Mouse (Mus musculus): ENCODE data around the gene Fam69b. TPM values are rescaled to one million over a fixed set of nuclear protein-coding genes. Genes with fewer than 3 reads are reported as not detected.

Fam69b gene
- polyA plus RNA-seq, 1 experiment from 2014 or later = 30.0 TPM

- ATAC-seq (ENCODE audit: insufficient read depth) (peak; percentile 85), DNase-seq (peak; percentile 86)
- H3K27me3 ChIP-seq (ENCODE audit: insufficient read depth, low read length) = no peaks in the 10 kb centered on the region
- peak within 1 kb of the TSS; percentile 84 for H3K4me2 ChIP-seq
- peak within 1 kb of the TSS; percentile 84 for H3K27ac ChIP-seq (ENCODE audit: low read depth)
- H3K9ac ChIP-seq = peak within 1 kb of the TSS; percentile 80
- WGBS = under 1% methylated on average over 86 of the region's 103 CpGs
- H3K36me3 ChIP-seq (ENCODE audit: insufficient read depth) = no peaks in the 10 kb centered on the region
- peak within 1 kb of the TSS; percentile 64 for H3K4me3 ChIP-seq (ENCODE audit: low read depth, low read length)
- H3K9me3 ChIP-seq (ENCODE audit: low read depth, low read length) = no peaks in the 10 kb centered on the region
- peak; percentile 52 for TF ChIP-seq CTCF (IDR thresholded peaks at IDR 0.05; ENCODE audit: low read depth)
- peaks cover 12% of the 10 kb centered on the region; the same call in 1 of the 2 replicates for H3K4me1 ChIP-seq (ENCODE audit: insufficient read depth)
Observed at GRCm38 (mm10) chr2:26603720-26604671, 24.3 kb upstream of the Fam69b start, which contains the start of gene Agpat2. Gene Agpat2 (minus strand): TSS chr2:26604417.

GRCm38 (mm10) chr2:26605331-26605730 is 22.9 kb upstream of the Fam69b start:
- no peaks in the 10 kb centered on the region for H3K27me3 ChIP-seq (ENCODE audit: insufficient read depth, low read length)
- no peaks in the 10 kb centered on the region for H3K9me3 ChIP-seq (ENCODE audit: low read depth, low read length)
- DNase-seq (no peak), ATAC-seq (ENCODE audit: insufficient read depth) (no peak)
- 79% methylated on average over 8 of the region's 8 CpGs for WGBS
- H3K27ac ChIP-seq (ENCODE audit: low read depth) = no peak overlapping the region
- no peak overlapping the region for H3K9ac ChIP-seq
- TF ChIP-seq CTCF (IDR thresholded peaks at IDR 0.05; ENCODE audit: low read depth) = no peak
- H3K4me1 ChIP-seq (ENCODE audit: insufficient read depth) = peaks cover 12% of the 10 kb centered on the region; the same call in 1 of the 2 replicates
- H3K4me2 ChIP-seq = no peak overlapping the region
- H3K4me3 ChIP-seq (ENCODE audit: low read depth, low read length) = no peak overlapping the region
- no peaks in the 10 kb centered on the region for H3K36me3 ChIP-seq (ENCODE audit: insufficient read depth)

GRCm38 (mm10) chr2:26606579-26606978 is 21.7 kb upstream of the Fam69b start:
- peak overlapping the region; percentile 44 for H3K27ac ChIP-seq (ENCODE audit: low read depth)

GRCm38 (mm10) chr2:26607056-26607910 is 21.0 kb upstream of the Fam69b start:
- peaks cover 12% of the 10 kb centered on the region; the same call in 1 of the 2 replicates for H3K4me1 ChIP-seq (ENCODE audit: insufficient read depth)
- H3K9me3 ChIP-seq (ENCODE audit: low read depth, low read length) = no peaks in the 10 kb centered on the region
- WGBS = 22% methylated on average over 6 of the region's 6 CpGs
- peak; percentile 78 for DNase-seq
- H3K27me3 ChIP-seq (ENCODE audit: insufficient read depth, low read length) = no peaks in the 10 kb centered on the region
- no peaks in the 10 kb centered on the region for H3K36me3 ChIP-seq (ENCODE audit: insufficient read depth)
- no peak for TF ChIP-seq CTCF (IDR thresholded peaks at IDR 0.05; ENCODE audit: low read depth)
- no peak overlapping the region for H3K9ac ChIP-seq
- no peak overlapping the region for H3K4me3 ChIP-seq (ENCODE audit: low read depth, low read length)
- peak overlapping the region; percentile 44 for H3K27ac ChIP-seq (ENCODE audit: low read depth)
- ATAC-seq (ENCODE audit: insufficient read depth) = peak; percentile 46
- no peak overlapping the region for H3K4me2 ChIP-seq

More at GRCm38 (mm10) chr2:26606579-26606978, 21.7 kb upstream of the Fam69b start:
- peaks cover 12% of the 10 kb centered on the region; the same call in 1 of the 2 replicates for H3K4me1 ChIP-seq (ENCODE audit: insufficient read depth)
- H3K4me2 ChIP-seq = no peak overlapping the region
- no peaks in the 10 kb centered on the region for H3K36me3 ChIP-seq (ENCODE audit: insufficient read depth)
- no peak for DNase-seq
- H3K9ac ChIP-seq = no peak overlapping the region
- no peak overlapping the region for H3K4me3 ChIP-seq (ENCODE audit: low read depth, low read length)
- H3K9me3 ChIP-seq (ENCODE audit: low read depth, low read length) = no peaks in the 10 kb centered on the region
- no peaks in the 10 kb centered on the region for H3K27me3 ChIP-seq (ENCODE audit: insufficient read depth, low read length)
- TF ChIP-seq CTCF (IDR thresholded peaks at IDR 0.05; ENCODE audit: low read depth) = no peak
- 55% methylated on average over 3 of the region's 3 CpGs for WGBS
- ATAC-seq (ENCODE audit: insufficient read depth) = no peak

GRCm38 (mm10) chr2:26608781-26609180 is 19.5 kb upstream of the Fam69b start:
- Histone ChIP-seq H3K9me3 (ENCODE audit: low read depth, low read length) (no peaks in the 10 kb centered on the region), H3K9ac (no peak overlapping the region), H3K27me3 (ENCODE audit: insufficient read depth, low read length) (no peaks in the 10 kb centered on the region), H3K36me3 (ENCODE audit: insufficient read depth) (no peaks in the 10 kb centered on the region), H3K27ac (ENCODE audit: low read depth) (no peak overlapping the region), H3K4me2 (no peak overlapping the region), H3K4me3 (ENCODE audit: low read depth, low read length) (no peak overlapping the region), H3K4me1 (ENCODE audit: insufficient read depth) (peaks cover 7% of the 10 kb centered on the region; the same call in 1 of the 2 replicates)
- ATAC-seq (ENCODE audit: insufficient read depth) = no peak
- no peak for TF ChIP-seq CTCF (IDR thresholded peaks at IDR 0.05; ENCODE audit: low read depth)
- DNase-seq = no peak

GRCm38 (mm10) chr2:26609261-26609661 is 19.0 kb upstream of the Fam69b start:
- H3K4me2 ChIP-seq = no peak overlapping the region
- DNase-seq (no peak), ATAC-seq (ENCODE audit: insufficient read depth) (no peak)
- no peaks in the 10 kb centered on the region for H3K36me3 ChIP-seq (ENCODE audit: insufficient read depth)
- H3K27me3 ChIP-seq (ENCODE audit: insufficient read depth, low read length) = no peaks in the 10 kb centered on the region
- no peak for TF ChIP-seq CTCF (IDR thresholded peaks at IDR 0.05; ENCODE audit: low read depth)
- no peak overlapping the region for H3K9ac ChIP-seq
- no peak overlapping the region for H3K4me3 ChIP-seq (ENCODE audit: low read depth, low read length)
- peaks cover 7% of the 10 kb centered on the region; the same call in 1 of the 2 replicates for H3K4me1 ChIP-seq (ENCODE audit: insufficient read depth)
- no peaks in the 10 kb centered on the region for H3K9me3 ChIP-seq (ENCODE audit: low read depth, low read length)
- H3K27ac ChIP-seq (ENCODE audit: low read depth) = no peak overlapping the region

Measured in lung, embryonic 14.5 days (tissue).